Mouse (Mus musculus) small intestine, adult 2 months (tissue): ENCODE results near the gene Armc2. TPM values are rescaled to one million over a fixed set of nuclear protein-coding genes. Genes with fewer than 3 reads are reported as not detected.

Source experiments
- H3K27ac ChIP-seq: fragments of 200-500 bp; 2 replicates; pipeline ENCODE4 v1.5.1; 2012; ENCODE audit warnings: low read depth, low read length, control low read depth, inconsistent platforms; ENCODE audit not compliant: insufficient read depth
- H3K27me3 ChIP-seq: fragments of 200-500 bp; 2 replicates; pipeline ENCODE4 v1.6.1; 2012; ENCODE audit warnings: mild to moderate bottlenecking, moderate library complexity, low read length, inconsistent platforms; ENCODE audit not compliant: control insufficient read depth, insufficient read depth
- H3K36me3 ChIP-seq: fragments of 200-500 bp; 2 replicates; pipeline ENCODE4 v1.6.1; 2012; ENCODE audit warnings: mild to moderate bottlenecking, low read length, control low read depth, inconsistent platforms; ENCODE audit not compliant: control insufficient read depth, insufficient read depth
- H3K4me1 ChIP-seq: fragments of 200-500 bp; 2 replicates; pipeline ENCODE4 v1.6.1; 2012; ENCODE audit warnings: low read length, inconsistent platforms, mixed read lengths; ENCODE audit not compliant: control insufficient read depth, insufficient read depth, insufficient read length
- H3K4me3 ChIP-seq: fragments of 200-500 bp; 2 replicates; pipeline ENCODE4 v1.5.1; 2012; ENCODE audit warnings: low read depth, mild to moderate bottlenecking, control low read depth, inconsistent platforms, low read length, moderate library complexity
- CTCF ChIP-seq: fragments of 200-500 bp; IDR thresholded peaks from 2 replicates; pipeline ENCODE4 v1.5.1; 2012; ENCODE audit warnings: low read depth, mild to moderate bottlenecking, control low read depth, inconsistent platforms, low read length, moderate library complexity, mixed read lengths; ENCODE audit not compliant: insufficient replicate concordance, insufficient read length; ENCODE audit errors: extremely low read depth
- POLR2A ChIP-seq: fragments of 200-500 bp; IDR thresholded peaks from 2 replicates; pipeline ENCODE4 v1.6.1; 2012; ENCODE audit warnings: low read depth, mild to moderate bottlenecking, control low read depth, inconsistent platforms, low read length, moderate library complexity
- WGBS: fragments of 180-500 bp; shearing (Covaris S2); methylation state at CpG from one replicate; pipeline ENCODE4 v1.1.7; 2018; 5-methylcytosine and 5-hydroxymethylcytosine counted together
- polyA plus RNA-seq: library from polyadenylated mRNA; depleted of rRNA; stranded (reverse); fragments of >200 nt; gene quantifications from 2 replicates; pipeline ENCODE4 v1.2.3, GENCODE M21; 2012

Armc2 gene
- polyA plus RNA-seq, 1 experiment = 0.60 TPM

DNA sequence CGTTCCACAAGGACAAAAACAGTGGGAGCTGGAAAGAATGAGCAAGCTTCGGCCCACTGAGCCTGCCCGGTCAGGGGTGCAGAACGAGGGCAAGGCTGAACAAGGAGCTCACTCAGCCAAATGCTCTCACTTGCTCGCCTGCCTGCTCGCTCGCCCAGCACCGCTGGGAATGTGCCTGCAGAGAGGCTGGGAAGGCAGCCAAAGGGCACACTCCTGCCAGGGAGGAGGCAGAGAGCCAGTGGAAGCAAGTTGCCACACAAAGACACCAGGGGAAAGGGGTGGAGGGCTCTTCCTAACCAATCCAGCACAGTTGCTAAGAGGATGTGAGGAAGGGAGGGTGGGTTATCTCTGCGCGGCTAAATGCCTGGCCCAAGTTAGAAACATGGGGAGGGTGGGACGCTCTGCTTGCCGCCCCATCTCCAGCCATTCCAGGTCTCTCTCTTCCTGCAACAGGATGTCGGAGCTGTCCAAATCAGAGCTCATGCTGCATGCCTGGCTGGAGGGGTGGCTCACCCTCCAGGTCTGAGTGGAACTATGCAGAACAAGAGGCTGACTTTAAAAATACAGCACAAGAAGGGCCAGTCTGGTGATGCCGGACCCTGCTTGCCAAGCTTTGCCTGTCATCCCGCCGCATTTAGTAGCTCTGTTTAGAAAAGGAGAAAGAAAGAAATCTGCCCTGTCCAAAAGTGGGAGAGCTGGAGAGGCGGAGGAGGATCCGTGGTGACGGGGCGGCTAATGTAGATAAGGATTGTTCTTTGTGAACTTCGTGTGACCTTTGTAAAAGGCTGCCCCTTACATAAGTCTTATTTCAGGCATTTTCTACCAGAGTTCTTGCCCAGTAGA, 83.4 kb downstream of the Armc2 start:
- H3K27me3 ChIP-seq = no peaks in the 10 kb centered on the region
- peak overlapping the region; percentile 19 for H3K4me3 ChIP-seq
- 11% methylated on average over 21 of the region's 21 CpGs for WGBS
- no peaks in the 10 kb centered on the region for H3K36me3 ChIP-seq
- peak overlapping the region; percentile 48 for H3K27ac ChIP-seq
- TF ChIP-seq POLR2A = peak; percentile 35; the same call in 1 of the 2 replicates
- TF ChIP-seq CTCF = 0 out of 2 replicates have a peak, but pooled peaks have one; percentile 3
- H3K4me1 ChIP-seq = peaks cover 27% of the 10 kb centered on the region

DNA sequence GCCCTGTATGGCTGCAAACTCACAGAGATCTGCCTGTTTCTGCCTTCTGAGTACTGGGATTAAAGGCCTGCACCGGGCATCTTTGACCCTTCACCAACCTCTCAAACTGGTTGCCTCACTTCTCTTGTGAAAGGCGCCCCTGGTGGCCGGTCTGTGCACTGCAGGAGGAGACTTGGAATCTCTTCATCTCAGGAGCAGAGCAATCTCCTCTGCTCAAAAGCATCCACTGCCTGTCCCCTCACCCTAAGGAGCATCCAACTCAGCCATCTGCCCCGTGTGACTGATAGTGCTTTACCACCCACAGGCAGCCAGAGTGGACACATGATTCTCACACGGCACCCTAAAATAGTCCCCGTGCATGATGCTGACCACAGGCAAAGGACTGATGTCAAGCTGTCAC, 84.7 kb downstream of the Armc2 start:
- TF ChIP-seq CTCF = peak; percentile 75; the same call in 1 of the 2 replicates
- no peak for TF ChIP-seq POLR2A
- no peak overlapping the region for H3K27ac ChIP-seq
- 59% methylated on average over 6 of the region's 6 CpGs for WGBS
- peaks cover 35% of the 10 kb centered on the region for H3K4me1 ChIP-seq
- no peak overlapping the region for H3K4me3 ChIP-seq
- H3K27me3 ChIP-seq = no peaks in the 10 kb centered on the region
- no peaks in the 10 kb centered on the region for H3K36me3 ChIP-seq

DNA sequence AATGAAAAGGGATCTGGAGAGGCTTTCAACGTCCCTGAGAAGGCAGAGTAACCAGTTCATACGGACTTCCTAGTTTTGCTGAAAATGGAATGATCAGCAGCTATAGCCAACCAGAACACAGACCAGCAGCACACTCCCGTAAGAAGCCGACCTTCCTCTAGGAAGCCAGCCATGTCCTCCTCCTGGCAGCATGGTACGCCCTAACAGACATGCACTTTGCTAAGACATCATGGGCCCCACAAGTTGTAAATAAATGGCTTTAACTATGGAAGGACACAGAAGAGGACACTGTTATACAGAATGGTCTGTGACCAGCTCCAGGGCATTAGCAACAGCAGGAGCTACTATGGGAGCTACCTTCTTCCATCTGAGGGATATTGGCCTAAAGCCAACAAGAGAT, 85.3 kb downstream of the Armc2 start:
- Histone ChIP-seq H3K36me3 (no peaks in the 10 kb centered on the region), H3K27ac (no peak overlapping the region), H3K4me1 (peaks cover 39% of the 10 kb centered on the region), H3K4me3 (no peak overlapping the region), H3K27me3 (no peaks in the 10 kb centered on the region)
- no peak for TF ChIP-seq CTCF
- no peak for TF ChIP-seq POLR2A
- WGBS = 80% methylated on average over 5 of the region's 5 CpGs

GRCm38 (mm10) chr10:41931962-41932361, 86.3 kb downstream of the Armc2 start:
- no peak overlapping the region for H3K4me3 ChIP-seq
- H3K4me1 ChIP-seq = peaks cover 39% of the 10 kb centered on the region
- no peak for TF ChIP-seq CTCF
- TF ChIP-seq POLR2A = no peak
- 92% methylated on average over 12 of the region's 12 CpGs for WGBS
- H3K27ac ChIP-seq = no peak overlapping the region
- no peaks in the 10 kb centered on the region for H3K27me3 ChIP-seq
- H3K36me3 ChIP-seq = no peaks in the 10 kb centered on the region

- H3K4me1 ChIP-seq = peaks cover 36% of the 10 kb centered on the region
- no peak overlapping the region for H3K4me3 ChIP-seq
- H3K36me3 ChIP-seq = no peaks in the 10 kb centered on the region
- 69% methylated on average over 4 of the region's 4 CpGs for WGBS
- H3K27ac ChIP-seq = no peak overlapping the region
- TF ChIP-seq POLR2A (no peak), CTCF (no peak)
- H3K27me3 ChIP-seq = no peaks in the 10 kb centered on the region
Measured at GRCm38 (mm10) chr10:41930966-41931365, 87.3 kb downstream of the Armc2 start.

DNA sequence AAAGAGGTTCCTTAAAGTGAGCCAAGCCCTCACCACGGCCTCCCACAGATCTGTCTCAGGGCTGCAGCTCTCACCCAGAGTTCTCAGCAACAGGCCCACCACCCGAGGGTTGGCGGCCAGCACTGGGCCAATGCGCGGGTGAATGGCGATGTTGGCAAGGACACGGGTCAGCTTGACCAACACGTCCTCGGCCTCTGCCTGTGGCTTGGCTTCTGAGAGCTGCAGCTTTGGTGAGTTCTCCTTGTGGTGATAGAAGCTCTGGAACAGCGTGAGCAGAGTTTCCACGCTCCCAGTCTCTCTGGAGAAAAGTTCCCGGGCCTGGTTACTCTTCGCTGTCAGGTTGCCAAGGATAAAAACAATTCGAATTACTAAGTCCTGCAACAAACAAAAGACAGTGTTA, 91.5 kb downstream of the Armc2 start:
- Histone ChIP-seq H3K4me3 (no peak overlapping the region), H3K36me3 (no peaks in the 10 kb centered on the region), H3K27me3 (no peaks in the 10 kb centered on the region), H3K27ac (no peak overlapping the region), H3K4me1 (peaks cover 18% of the 10 kb centered on the region)
- TF ChIP-seq POLR2A (no peak), CTCF (no peak)
- 93% methylated on average over 14 of the region's 14 CpGs for WGBS

- Histone ChIP-seq H3K4me3 (no peak overlapping the region), H3K36me3 (peaks cover 12% of the 10 kb centered on the region), H3K27me3 (no peaks in the 10 kb centered on the region), H3K27ac (no peak overlapping the region), H3K4me1 (peaks cover 15% of the 10 kb centered on the region)
- TF ChIP-seq POLR2A (no peak), CTCF (no peak)
- 57% methylated on average over 8 of the region's 8 CpGs for WGBS
Measured at GRCm38 (mm10) chr10:41912290-41912994, 105.8 kb downstream of the Armc2 start.
